Mouse (Mus musculus) thymus, adult 2 months (tissue): ENCODE measurements around the gene Msi2. TPM values are rescaled to one million over a fixed set of nuclear protein-coding genes. Genes with fewer than 3 reads are reported as not detected.
A peak's percentile ranks its signal among the peaks of the same experiment; 100 is the strongest.

ENCODE experiments used
- DNase-seq: peaks from one replicate; pipeline ENCODE4 v3.0.0; 2021
- H3K27ac ChIP-seq: fragments of 200-500 bp; 2 replicates; pipeline ENCODE4 v1.5.1; 2012; ENCODE audit warnings: low read length, control low read depth; ENCODE audit not compliant: control insufficient read depth, insufficient read depth
- H3K27me3 ChIP-seq: fragments of 200-500 bp; 2 replicates; pipeline ENCODE4 v1.6.1; 2012; ENCODE audit warnings: mild to moderate bottlenecking, low read length, moderate library complexity, mixed read lengths; ENCODE audit not compliant: control insufficient read depth, insufficient read depth
- H3K36me3 ChIP-seq: fragments of 200-500 bp; 2 replicates; pipeline ENCODE4 v1.6.1; 2012; ENCODE audit warnings: mild to moderate bottlenecking, low read length, moderate library complexity; ENCODE audit not compliant: control insufficient read depth, insufficient read depth
- H3K4me1 ChIP-seq: fragments of 200-500 bp; replicated peaks from 2 replicates; pipeline ENCODE4 v1.6.1; 2012; ENCODE audit warnings: low read length; ENCODE audit not compliant: control insufficient read depth, insufficient read depth
- H3K4me3 ChIP-seq: fragments of 200-500 bp; 2 replicates; pipeline ENCODE4 v1.5.1; 2012; ENCODE audit warnings: mild to moderate bottlenecking, low read length, control low read depth, moderate library complexity; ENCODE audit not compliant: control insufficient read depth, insufficient read depth
- CTCF ChIP-seq: fragments of 200-500 bp; IDR thresholded peaks from 2 replicates; pipeline ENCODE4 v1.5.1; 2012; ENCODE audit warnings: mild to moderate bottlenecking, control low read depth, low read length, moderate library complexity, borderline replicate concordance; ENCODE audit not compliant: control insufficient read depth, poor library complexity, insufficient read depth; ENCODE audit errors: extremely low read depth
- POLR2A ChIP-seq: fragments of 200-500 bp; IDR thresholded peaks from 2 replicates; pipeline ENCODE4 v1.6.1; 2012; ENCODE audit warnings: mild to moderate bottlenecking, low read length, control low read depth, moderate library complexity; ENCODE audit not compliant: control insufficient read depth, poor library complexity, insufficient read depth; ENCODE audit errors: extremely low read depth
- WGBS: fragments of 180-500 bp; shearing (Covaris S2); methylation state at CpG from one replicate; pipeline ENCODE4 v1.1.7; 2018; 5-methylcytosine and 5-hydroxymethylcytosine counted together
- polyA plus RNA-seq: library from polyadenylated mRNA; depleted of rRNA; stranded (reverse); fragments of >200 nt; gene quantifications from 2 replicates; pipeline ENCODE4 v1.2.3, GENCODE M21; 2012

Gene Msi2
- polyA plus RNA-seq, 1 experiment, result 51.3 TPM

DNA sequence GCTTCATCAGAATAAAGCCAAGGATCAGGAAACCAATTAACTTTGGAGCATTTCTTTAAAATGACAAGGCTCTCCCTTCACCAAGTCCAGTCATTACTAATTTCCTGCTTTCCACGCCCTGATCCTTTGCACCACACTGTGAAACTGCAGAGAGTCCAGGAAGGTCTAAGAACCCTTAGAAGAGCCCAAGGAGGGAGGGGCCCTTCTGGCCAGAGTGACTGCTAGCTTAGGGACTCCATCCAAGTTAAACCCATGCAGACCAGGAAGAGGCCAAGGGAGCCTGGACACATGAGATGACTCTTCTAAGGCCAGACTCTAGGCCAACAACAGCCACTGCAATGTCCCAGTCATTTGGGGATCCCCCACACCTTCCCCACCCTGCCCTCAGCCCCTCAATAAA lies 83.7 kb downstream of the Msi2 start:
- Histone ChIP-seq H3K27ac (no peak overlapping the region), H3K27me3 (no peaks in the 10 kb centered on the region), H3K4me1 (peaks cover 15% of the 10 kb centered on the region), H3K4me3 (no peak overlapping the region), H3K36me3 (no peaks in the 10 kb centered on the region)
- TF ChIP-seq POLR2A (no peak), CTCF (no peak)
- 97% methylated on average over 1 of the region's 1 CpGs for WGBS
- DNase-seq, result no peak

DNA sequence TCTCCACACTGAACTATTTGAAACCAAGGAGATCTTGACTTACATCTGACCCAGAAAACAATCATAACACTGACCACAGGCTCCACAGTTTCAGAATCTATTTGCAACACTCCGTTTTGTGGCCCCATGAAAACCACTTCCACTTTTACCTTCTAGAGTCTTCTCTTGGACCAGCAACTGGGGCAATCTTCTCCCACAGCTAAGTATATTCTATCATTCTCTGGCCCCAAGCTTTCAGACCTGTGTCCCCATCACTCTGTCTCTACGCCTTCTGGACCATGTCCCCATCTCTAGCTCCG lies 86.4 kb downstream of the Msi2 start:
- no peak for DNase-seq
- Histone ChIP-seq H3K4me3 (no peak overlapping the region), H3K27me3 (no peaks in the 10 kb centered on the region), H3K4me1 (peaks cover 40% of the 10 kb centered on the region), H3K27ac (no peak overlapping the region), H3K36me3 (no peaks in the 10 kb centered on the region)
- TF ChIP-seq POLR2A (no peak), CTCF (no peak)
- 38% methylated on average over 3 of the region's 3 CpGs for WGBS

DNA sequence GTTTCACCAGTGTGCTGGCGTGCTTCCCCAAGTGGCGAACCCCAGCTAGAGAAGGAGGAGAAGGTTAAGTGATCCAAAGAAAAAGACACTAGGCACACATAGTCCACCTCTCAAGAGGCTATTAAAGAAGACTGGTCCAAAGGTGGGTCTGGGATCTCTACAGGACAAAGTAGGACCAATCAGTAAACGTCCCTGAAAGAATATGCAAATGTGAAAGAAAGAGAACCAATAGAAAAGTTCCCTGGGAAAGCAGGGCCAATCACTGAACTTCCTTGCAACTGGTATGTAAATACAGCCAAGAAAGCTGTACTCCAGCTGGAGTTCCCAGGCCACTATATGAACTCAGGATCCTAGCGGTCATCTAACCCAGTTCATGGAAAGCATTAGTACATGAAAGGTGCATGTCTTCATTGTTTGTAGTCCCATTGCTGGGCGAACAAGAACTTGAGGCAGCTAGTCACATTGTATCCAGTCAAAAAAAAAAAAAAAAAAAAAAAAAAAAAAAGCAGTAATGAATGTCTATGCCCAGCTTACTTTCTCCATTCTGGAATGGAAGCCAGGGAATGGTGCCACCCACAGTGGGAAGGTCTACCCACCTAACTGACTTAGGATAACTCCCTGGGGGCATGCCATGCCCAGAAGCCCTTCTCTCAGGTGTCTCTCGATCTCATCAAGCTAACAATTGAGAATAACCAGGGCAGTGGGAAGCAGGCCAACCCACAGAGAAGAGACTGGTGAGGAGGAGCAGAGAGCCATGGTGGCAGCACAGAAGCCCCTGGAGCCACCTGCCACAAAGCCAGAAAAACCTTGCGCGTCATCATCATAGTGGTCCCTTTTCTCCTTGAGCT lies 87.0 kb downstream of the Msi2 start:
- DNase-seq, result no peak
- Histone ChIP-seq H3K27ac (peak overlapping the region; percentile 7; the same call in 1 of the 2 replicates), H3K27me3 (no peaks in the 10 kb centered on the region), H3K36me3 (no peaks in the 10 kb centered on the region), H3K4me3 (no peak overlapping the region), H3K4me1 (peaks cover 44% of the 10 kb centered on the region)
- TF ChIP-seq CTCF (no peak), POLR2A (no peak)
- WGBS, result 70% methylated on average over 8 of the region's 8 CpGs

DNA sequence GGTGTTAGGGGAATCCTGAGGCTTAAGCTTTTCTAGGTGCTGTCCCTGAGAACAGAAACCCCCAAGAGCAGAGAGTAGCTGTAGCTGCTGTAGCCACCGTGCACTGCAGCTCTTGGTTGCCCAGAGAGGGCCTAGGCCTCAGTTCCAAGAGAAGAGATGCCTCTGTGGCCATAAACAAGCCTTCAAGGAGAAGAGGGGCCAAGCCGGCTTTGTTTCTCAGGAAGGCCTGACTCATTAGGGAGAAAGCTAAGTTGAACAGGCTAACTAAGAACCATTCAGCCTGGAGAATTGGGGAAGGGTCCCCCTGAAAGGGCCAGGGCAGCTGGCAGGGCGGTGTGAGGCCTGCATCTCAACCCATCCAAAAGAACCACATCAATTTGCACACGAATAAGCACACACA lies 88.7 kb downstream of the Msi2 start:
- peaks cover 55% of the 10 kb centered on the region for H3K4me1 ChIP-seq
- TF ChIP-seq POLR2A (no peak), CTCF (no peak)
- H3K27ac ChIP-seq, result peak overlapping the region; percentile 10; the same call in 1 of the 2 replicates
- 57% methylated on average over 4 of the region's 4 CpGs for WGBS
- H3K36me3 ChIP-seq, result no peaks in the 10 kb centered on the region
- DNase-seq, result no peak
- H3K4me3 ChIP-seq, result no peak overlapping the region
- no peaks in the 10 kb centered on the region for H3K27me3 ChIP-seq

DNA sequence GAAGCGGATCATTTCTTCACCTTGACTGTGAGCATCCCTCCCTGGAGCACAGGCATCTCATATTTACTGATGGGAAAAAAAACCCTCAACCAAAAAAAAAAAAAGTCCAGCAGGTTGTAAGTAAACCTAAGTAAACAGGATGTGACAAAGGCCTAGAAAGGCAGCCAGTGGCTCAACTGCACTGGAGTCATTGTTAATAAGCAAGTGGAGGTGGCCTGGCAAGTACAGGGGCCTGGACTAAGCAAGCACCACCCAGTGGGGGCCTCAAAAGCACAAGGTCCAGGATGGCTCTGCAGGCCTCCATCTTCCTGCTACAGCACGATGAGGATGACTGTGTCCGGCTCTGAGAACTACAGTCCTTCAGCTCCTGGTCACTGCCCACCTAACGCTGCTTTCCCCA lies 89.1 kb downstream of the Msi2 start:
- H3K27ac ChIP-seq, result peak overlapping the region; percentile 28; the same call in 1 of the 2 replicates
- no peak for DNase-seq
- H3K36me3 ChIP-seq, result no peaks in the 10 kb centered on the region
- peaks cover 58% of the 10 kb centered on the region for H3K4me1 ChIP-seq
- WGBS, result 89% methylated on average over 4 of the region's 4 CpGs
- TF ChIP-seq CTCF, result no peak
- no peak overlapping the region for H3K4me3 ChIP-seq
- H3K27me3 ChIP-seq, result no peaks in the 10 kb centered on the region

DNA sequence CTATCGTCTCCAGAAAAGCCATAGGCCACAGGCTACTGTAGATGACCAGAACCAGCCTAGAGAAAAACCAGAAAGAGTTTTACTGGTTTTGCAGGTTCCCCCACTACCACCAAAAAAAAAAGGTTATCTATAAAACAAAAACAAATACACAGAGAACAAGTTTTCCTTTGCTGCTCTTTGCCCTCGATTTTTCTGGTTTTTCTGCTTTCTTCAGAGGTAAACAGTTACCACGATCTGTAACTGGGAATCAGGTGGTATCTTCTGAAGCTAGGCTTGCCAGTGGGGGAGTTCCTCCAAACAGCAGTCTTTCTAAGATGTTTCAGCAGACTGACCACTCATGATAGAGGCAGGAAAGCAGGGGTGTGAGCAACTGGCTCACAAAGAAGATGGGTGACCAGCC lies 89.6 kb downstream of the Msi2 start:
- no peak for TF ChIP-seq CTCF
- no peak for TF ChIP-seq POLR2A
- WGBS, result 36% methylated on average over 3 of the region's 3 CpGs
- peaks cover 60% of the 10 kb centered on the region for H3K4me1 ChIP-seq

DNA sequence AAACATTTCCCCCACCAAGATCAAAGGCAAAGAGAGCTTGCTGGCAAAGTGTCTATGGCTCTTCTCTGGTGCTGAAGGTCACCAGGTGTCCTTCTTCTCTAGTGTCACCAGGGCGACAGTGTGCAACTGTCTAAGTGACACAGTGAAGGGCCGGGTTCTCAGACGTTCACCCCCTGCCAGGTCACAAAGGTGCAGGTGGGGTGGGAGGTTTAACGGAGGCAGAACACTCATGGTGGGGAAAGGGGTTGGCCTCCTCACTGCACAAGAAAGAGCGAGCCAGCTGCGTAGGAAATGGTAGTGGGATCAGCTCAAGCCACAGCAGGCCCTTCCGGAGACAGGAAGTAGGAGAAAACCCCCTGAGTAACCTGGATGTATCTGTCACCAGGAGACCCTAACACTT lies 91.0 kb downstream of the Msi2 start:
- Histone ChIP-seq H3K4me1 (peaks cover 69% of the 10 kb centered on the region), H3K27ac (peak overlapping the region; percentile 69), H3K27me3 (no peaks in the 10 kb centered on the region), H3K36me3 (no peaks in the 10 kb centered on the region), H3K4me3 (no peak overlapping the region)
- 3% methylated on average over 7 of the region's 7 CpGs for WGBS
- no peak for TF ChIP-seq CTCF
- no peak for TF ChIP-seq POLR2A
- peak; percentile 73 for DNase-seq

More for the DNA sequence above, 89.6 kb downstream of the Msi2 start:
- DNase-seq, result no peak
- no peak overlapping the region for H3K4me3 ChIP-seq
- no peaks in the 10 kb centered on the region for H3K27me3 ChIP-seq
- peak overlapping the region; percentile 28; the same call in 1 of the 2 replicates for H3K27ac ChIP-seq
- no peaks in the 10 kb centered on the region for H3K36me3 ChIP-seq
